Mouse (Mus musculus) erythroblast, embryonic 14.5 days (primary cell): Measurements from ENCODE around the gene Iqce.
A peak's percentile ranks its signal among the peaks of the same experiment; 100 is the strongest.

ENCODE experiments used
- GATA1 ChIP-seq: IDR thresholded peaks from 2 replicates; pipeline ENCODE4 v1.6.1; 2012; ENCODE audit warnings: low read length, inconsistent platforms, mixed read lengths
- TAL1 ChIP-seq: IDR thresholded peaks from 3 replicates; pipeline ENCODE4 v1.6.1; 2012; ENCODE audit warnings: low read length, inconsistent platforms, mixed read lengths

DNA sequence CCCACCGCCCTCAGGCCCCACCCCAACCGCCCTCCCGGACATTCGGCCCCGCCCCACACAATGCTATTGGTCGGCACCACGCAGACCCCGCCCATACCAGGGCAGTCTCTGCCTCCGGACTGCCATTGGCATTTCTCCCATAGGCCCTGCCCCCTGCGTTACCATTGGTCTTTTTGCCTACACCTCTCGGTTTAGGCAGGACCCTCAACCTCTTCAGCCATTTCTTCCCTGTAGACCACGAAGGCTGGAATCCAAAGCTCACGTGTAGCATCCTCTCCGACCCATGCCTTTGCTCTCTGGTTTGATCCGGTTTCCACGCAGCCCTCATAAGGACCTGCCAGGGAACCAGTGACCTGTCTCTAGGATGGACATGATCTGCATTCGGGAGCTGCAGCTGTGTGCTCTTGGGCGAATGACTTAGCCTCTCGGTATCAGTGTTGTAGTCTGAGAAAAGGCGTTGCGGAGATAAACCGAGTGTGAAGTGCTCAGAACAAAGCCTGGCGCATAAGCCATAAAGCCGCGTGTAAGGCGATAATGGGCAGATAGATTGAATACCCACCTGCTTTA, 53.0 kb downstream of the Iqce start:
- TF ChIP-seq TAL1 (no peak), GATA1 (peak; percentile 26; the same call in 1 of the 2 replicates)
